Mouse (Mus musculus): ENCODE data around the gene Ctbs.

Ctbs gene

GRCm38 (mm10) chr3:146499431-146500002 lies 49.9 kb downstream of the Ctbs start, which contains the start of the genes Spata1 and Gng5:
TSS of gene Spata1 (minus strand) at chr3:146499753.
TSS of gene Gng5 (plus strand) at chr3:146499807.
- peak; percentile 93 to 96 for DNase-seq

- DNase-seq: peak in 1 of 2 experiments; percentile 88
These were observed 50.6 kb downstream of the Ctbs start for GRCm38 (mm10) chr3:146500003-146500809.

GRCm38 (mm10) chr3:146500810-146501201 lies 51.2 kb downstream of the Ctbs start:
- DNase-seq: no peak

- DNase-seq: no peak
These were observed 52.1 kb downstream of the Ctbs start for GRCm38 (mm10) chr3:146501601-146502123.

- DNase-seq: no peak
These were observed 57.1 kb downstream of the Ctbs start for GRCm38 (mm10) chr3:146506711-146507110.
